Mouse (Mus musculus): ENCODE data around the gene Egr4.

DNA sequence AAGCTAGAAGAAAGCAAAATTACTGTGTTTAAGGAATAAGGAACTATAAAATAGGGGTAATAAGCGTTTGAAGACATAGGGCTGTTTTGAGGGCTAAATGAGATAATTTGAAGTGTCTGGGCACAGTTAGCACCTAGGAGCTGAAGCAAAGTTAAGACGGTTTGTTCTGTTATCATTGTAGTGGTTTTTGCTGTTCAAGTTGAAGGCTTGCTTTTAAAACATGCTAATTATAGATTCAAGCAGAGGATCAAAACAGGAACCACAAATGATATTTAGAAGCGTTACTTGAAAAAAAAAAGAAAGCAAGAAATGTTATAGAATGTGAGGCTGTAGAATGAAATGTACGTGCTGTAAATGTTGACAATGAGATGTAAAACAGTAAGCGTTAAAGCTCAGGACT is 34.3 kb upstream of the Egr4 start:
- TF ChIP-seq POLR2A (IDR thresholded peaks at IDR 0.05; ENCODE audit: insufficient read length, low read depth): no peak
- no peak for TF ChIP-seq MYOD1 (IDR thresholded peaks at IDR 0.05; ENCODE audit: control insufficient read depth in 1 of 3, insufficient read length in 2 of 3, low read depth in 2 of 3)

Data from myocyte (in vitro differentiated cells).